Mouse (Mus musculus) thymus, postnatal 36 days (tissue): ENCODE results near the gene Aunip.

Experiments used
- DNase-seq, 2 experiments: peaks; one replicate each; pipeline ENCODE4 v3.0.0; 2022; ENCODE audit warnings: mixed read lengths in 2 of 2

The Aunip gene

DNA sequence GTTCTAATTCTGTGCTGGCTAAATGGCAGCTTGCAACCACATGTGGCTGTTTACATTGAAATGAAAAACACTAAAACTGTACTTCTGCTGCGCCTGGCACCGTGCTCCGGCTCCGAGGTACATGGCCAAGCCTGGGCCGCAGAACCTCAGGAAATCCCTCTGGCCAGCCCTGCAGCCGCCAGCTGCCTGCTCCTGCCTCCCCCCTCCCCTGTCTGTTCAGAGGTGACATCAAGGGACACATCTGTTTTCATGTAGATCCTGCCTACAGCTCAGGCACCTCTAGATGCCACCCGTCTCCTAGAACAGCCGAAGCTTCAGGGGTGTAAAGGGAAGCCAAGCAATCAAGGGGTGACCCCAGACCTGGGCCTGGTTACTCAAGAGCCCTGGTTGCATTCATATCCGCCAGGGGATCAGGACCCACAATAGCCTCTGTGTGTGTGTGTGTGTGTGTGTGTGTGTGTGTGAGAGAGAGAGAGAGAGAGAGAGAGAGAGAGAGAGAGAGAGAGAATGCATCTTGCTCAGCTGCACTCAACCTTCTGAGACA, 47.8 kb downstream of the Aunip start:
- peak; percentile 33 to 52 for DNase-seq

DNA sequence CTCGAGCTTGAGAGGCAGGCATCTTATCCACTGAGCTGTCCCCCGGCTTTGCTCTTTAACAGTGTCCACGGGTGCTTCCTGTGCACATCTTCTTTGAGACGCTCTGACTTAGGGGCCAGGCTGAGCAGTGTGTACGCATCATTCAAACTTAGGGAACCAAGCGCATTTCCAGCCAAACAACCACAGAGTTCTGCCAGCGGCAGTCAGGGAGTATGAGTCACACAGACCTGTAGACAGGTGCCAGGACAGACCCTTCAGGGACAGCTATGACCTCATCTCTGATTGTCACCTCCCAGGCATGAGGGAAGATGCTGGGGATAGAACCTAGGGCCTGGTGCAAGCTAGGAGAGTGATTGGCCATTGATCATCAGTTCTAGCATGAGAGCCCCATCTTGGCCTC, 48.4 kb downstream of the Aunip start:
- DNase-seq = no peak

DNA sequence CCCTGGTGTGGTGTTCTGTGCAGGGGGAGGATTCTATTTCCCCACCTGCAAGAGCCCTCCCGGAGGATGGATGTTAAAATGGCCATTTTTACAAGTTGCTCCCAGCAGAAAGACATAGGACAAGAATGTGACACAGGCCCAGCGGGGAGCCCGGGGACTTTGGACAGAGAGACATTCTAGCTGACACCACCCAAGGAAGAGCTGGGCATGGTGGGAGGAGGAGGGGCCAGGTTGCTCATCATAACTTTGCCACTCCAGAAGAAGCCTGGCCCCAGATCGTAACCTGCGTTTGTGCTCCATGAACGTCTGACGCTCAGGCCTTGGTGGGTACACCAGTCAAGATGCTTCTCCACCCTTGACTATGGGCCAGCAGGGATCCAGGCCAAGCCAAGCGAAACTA, 49.9 kb downstream of the Aunip start:
- DNase-seq = no peak

DNA sequence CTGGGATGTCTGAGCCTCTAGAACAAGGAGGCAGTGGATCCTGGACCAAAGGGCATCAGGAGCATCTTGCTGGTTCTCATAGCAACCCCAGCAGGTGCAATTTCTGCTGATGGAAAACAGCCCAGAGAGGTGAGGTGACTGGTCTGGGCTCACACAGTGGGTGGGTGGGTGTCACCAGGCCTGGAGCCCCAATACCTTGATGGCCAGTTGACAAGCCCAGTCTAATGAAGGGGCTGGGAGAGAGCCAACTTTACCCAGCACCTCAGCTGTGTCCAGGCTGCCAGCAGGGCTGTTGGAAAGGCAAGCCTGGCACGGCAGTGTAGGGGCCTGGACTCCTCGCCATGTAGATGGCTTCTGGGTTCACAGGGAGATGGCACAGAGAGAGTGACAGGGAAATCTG, 51.2 kb downstream of the Aunip start:
- DNase-seq = no peak

DNA sequence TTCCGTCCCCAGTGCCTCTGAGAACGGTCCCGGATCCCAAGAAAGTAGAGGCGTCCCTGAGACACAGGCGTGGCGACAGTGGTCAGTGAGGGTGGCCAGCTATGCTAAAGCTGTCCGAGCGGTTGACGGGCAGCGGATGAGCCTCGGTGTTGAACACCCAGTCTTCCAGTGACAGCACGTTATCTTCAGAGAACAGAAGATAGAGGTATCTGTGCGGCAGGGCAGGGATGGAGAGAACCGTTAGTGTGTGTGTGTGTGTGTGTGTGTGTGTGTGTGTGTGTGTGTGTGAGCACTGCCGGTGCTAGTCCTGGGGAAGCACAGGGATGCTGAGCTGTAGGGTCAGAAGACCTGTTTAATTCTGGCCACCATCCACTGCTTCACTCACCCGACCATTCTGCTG, 52.8 kb downstream of the Aunip start:
- DNase-seq = no peak

DNA sequence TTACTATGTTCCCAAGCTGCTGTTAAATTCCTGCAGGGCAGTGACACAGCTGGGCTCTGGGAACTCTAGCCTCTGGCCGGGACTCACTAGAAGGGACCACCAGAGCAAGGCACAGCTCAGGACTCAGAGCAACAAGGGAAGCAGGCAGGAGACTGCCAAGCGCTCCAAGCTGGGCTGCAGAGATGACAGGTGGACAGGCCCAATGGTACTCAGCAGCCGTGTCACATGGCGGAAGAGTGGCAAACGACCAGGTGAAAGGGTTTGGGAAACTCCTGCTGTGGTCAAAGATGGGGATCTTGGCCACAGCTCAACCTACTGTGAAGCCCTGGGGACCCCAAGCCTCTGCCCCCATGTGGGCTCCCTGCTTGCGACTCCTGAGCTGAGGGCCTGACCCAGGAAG, 53.3 kb downstream of the Aunip start:
- no peak for DNase-seq

DNA sequence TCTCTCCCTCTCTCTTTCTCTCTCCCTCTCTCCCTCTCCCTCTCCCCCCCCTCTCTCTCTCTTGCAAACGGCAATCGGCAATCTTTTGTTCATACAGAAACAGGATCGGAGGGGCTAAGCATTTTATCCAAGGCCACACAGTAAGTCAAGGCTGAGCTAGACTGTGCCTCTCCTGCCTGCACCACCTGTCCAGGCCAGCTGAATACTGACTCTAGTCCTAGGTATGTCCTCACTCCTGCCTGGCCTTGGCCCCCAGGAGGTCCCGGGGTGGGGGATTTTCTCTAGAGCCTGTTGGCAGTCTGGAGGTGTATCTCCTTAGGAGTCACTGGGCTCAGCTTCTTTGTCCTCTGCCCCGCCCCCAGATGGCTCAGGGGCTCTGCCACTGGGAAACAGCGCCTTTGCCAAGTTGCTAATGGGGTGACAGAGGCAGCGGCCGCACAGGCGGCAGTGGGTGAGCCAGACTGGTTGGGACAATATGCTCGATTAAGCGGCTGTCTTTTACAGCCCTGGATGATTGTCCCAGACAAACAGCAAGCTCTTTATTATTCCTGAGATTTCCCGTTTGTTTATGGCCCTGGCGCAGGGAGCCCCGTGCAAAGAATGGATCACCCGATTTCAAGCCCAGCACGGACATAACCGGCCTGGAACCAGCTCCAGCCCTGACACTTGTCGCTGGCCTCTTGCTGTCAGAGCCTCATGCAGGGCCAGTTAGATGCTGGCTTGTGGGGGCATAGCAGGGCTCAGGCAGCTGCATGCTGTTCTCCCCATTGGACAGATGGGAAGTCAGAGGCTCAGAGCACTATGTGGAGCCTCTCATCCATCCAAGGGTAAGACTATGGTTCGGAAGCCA, 56.8 kb downstream of the Aunip start:
- no peak for DNase-seq

DNA sequence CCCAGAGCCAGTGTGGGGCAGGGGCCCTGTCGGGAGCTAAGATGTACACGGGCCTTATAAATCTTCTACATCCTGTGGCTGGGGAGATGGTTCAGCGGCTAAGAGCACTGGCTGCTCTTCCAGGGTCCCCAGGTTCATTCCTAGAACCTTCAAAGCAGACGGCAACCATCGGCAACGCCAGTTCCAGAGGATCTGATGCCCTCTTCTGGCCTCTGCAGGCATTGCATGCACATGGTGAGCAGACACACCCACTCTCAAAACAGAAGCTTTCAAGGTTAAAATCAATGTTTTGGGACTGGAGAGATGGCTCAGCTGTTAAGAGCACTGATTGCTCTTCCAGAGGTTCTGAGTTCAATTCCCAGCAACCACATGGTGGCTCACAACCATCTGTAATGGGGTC, 58.4 kb downstream of the Aunip start:
- DNase-seq = no peak

DNA sequence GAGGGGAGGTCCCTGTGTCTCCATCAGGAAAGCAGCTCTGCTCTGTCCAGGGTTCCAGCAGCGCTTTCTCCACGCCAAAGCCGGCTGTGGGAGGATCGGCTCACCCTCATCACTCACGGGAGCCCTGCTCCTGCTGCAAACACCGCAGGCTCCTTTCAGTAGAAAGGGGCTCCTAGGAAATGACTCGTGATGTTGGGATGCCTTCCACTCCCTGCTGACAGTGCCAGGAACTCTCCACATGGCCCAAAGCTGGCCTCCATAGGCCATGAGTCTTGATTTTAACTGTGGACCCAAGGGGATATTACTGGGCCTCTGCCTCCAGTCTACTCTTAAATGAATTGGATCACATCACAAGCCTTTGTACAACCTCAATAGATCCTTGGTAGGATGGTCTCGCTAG, 59.0 kb downstream of the Aunip start:
- no peak for DNase-seq

DNA sequence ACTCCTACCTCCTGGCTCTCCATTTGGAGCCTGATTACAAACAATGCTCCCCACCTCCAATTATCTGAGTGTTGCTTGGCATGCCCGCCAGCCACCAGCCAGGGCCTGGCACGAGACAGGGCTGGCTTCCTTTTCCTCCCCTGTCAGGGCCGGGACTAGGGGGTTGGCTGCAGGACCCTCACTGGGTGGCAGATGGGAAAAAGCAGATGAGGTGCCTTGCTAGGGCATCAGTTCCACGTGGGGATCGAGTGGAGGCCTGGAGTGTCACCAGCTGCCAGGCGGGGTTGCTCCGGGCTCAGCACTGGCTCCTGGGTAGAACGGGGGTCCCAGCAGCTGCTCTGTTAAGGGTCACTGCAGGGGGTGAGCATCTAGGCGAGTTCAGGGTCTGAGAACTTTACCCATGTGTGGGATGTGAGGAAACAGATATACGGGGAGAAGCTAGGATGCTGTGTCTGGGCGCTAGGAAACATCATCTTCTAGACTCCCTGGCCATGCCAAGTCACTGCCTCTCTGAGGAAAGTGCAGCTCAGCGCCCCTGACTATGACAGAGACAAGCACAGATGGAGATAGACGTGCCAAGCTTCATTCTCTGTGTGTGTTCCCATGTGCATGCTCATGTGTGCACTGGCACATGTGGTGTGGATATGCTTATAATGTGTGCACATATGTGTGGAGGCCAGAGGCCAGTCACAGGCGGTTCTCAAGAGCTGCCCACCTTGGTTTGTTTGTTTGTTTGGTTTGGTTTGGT, 60.1 kb downstream of the Aunip start:
- DNase-seq = no peak

DNA sequence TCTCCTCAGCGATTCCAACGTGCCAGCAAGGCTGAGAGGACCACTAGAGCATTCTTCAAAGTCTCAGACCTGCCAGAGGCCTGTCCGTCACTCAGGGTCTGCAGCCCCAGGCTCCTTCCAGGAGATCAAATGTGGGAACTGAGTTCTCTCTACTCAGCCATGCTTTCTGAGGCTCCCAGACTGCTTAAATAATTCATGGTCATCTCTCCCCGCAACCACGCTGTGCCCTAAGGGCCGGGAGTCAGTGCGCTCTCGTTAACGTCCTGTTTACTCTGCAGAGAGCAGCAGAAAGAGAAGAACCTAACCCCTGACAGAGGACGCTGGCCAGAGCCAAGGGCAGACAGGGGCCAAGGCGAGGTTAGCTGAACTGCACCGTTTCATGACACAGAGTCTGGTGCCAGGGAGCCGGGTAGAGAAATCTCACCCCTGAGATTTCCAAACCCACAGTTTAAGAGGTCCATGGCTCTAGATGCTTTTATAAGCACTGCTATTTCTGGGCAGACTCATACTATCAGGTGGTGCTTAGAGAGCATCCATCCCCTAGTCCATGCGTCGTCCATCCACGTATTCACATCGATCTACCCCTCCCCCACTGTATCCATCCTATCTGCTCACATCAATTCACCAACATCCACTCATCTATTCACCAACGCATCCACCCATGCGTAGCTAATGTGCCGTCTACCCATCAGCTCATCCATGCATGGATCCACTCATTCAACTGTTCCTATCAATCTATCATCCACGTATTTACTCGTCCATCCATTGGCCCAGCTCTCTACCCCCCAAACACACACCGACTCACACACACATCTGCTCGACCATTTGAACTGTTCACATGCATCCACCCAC, 61.9 kb downstream of the Aunip start:
- no peak for DNase-seq
